Mouse (Mus musculus) urinary bladder, postnatal 36 days (tissue): ENCODE measurements around the gene Upp2.

Source experiments
- DNase-seq, 2 experiments: peaks; one replicate each; pipeline ENCODE4 v3.0.0; 2022; ENCODE audit warnings: low spot score in 2 of 2, mixed read lengths in 1 of 2

The Upp2 gene

GRCm38 (mm10) chr2:58567066-58567810, at the start of gene Upp2, which contains the start of gene Acvr1:
TSS of gene Upp2 (plus strand) at chr2:58567298.
TSS of gene Acvr1 (minus strand) at chr2:58567157.
- DNase-seq, result peak; percentile 70 to 89

- no peak for DNase-seq
These were observed 48.6 kb upstream of the Upp2 start for GRCm38 (mm10) chr2:58518517-58518916.

GRCm38 (mm10) chr2:58520727-58521126, 46.4 kb upstream of the Upp2 start:
- no peak for DNase-seq

- DNase-seq, result peak in 1 of 2 experiments; percentile 28
These were observed 45.5 kb upstream of the Upp2 start for GRCm38 (mm10) chr2:58521621-58522020.

- DNase-seq, result no peak
These were observed 44.0 kb upstream of the Upp2 start for GRCm38 (mm10) chr2:58523097-58523496.

GRCm38 (mm10) chr2:58523894-58524293, 43.2 kb upstream of the Upp2 start:
- DNase-seq, result no peak

- no peak for DNase-seq
These were observed 42.7 kb upstream of the Upp2 start for GRCm38 (mm10) chr2:58524356-58524755.

- no peak for DNase-seq
These were observed 39.3 kb upstream of the Upp2 start for GRCm38 (mm10) chr2:58527786-58528185.

- no peak for DNase-seq
These were observed 37.7 kb upstream of the Upp2 start for GRCm38 (mm10) chr2:58529384-58529783.

GRCm38 (mm10) chr2:58529860-58530440, 37.1 kb upstream of the Upp2 start:
- no peak for DNase-seq

- no peak for DNase-seq
These were observed 36.6 kb upstream of the Upp2 start for GRCm38 (mm10) chr2:58530521-58530920.

- DNase-seq, result peak; percentile 57 to 85
These were observed 34.7 kb upstream of the Upp2 start for GRCm38 (mm10) chr2:58532260-58532850.

GRCm38 (mm10) chr2:58533521-58534001, 33.5 kb upstream of the Upp2 start:
- no peak for DNase-seq

GRCm38 (mm10) chr2:58534379-58534778, 32.7 kb upstream of the Upp2 start:
- DNase-seq, result no peak

GRCm38 (mm10) chr2:58535233-58535632, 31.9 kb upstream of the Upp2 start:
- DNase-seq, result no peak

GRCm38 (mm10) chr2:58536796-58537195, 30.3 kb upstream of the Upp2 start:
- DNase-seq, result no peak

- DNase-seq, result no peak
These were observed 28.9 kb upstream of the Upp2 start for GRCm38 (mm10) chr2:58538196-58538595.

GRCm38 (mm10) chr2:58543252-58543651, 23.8 kb upstream of the Upp2 start:
- DNase-seq, result no peak

GRCm38 (mm10) chr2:58544368-58544767, 22.7 kb upstream of the Upp2 start:
- no peak for DNase-seq

- DNase-seq, result no peak
These were observed 20.8 kb upstream of the Upp2 start for GRCm38 (mm10) chr2:58546264-58546663.

GRCm38 (mm10) chr2:58548943-58549342, 18.2 kb upstream of the Upp2 start:
- no peak for DNase-seq

GRCm38 (mm10) chr2:58549960-58550359, 17.1 kb upstream of the Upp2 start:
- no peak for DNase-seq

- DNase-seq, result no peak
These were observed 16.6 kb upstream of the Upp2 start for GRCm38 (mm10) chr2:58550488-58550887.
